Mouse (Mus musculus) spleen, adult 2 months (tissue): ENCODE results near the gene Ptpn20.

ENCODE experiments used
- CTCF ChIP-seq: fragments of 200-500 bp; IDR thresholded peaks from 2 replicates; pipeline ENCODE4 v1.5.1; 2011; ENCODE audit warnings: mild to moderate bottlenecking, inconsistent platforms; ENCODE audit not compliant: insufficient read depth, insufficient read length, insufficient replicate concordance; ENCODE audit errors: extremely low read depth
- POLR2A ChIP-seq: fragments of 200-500 bp; IDR thresholded peaks from 2 replicates; pipeline ENCODE4 v1.6.1; 2011; ENCODE audit warnings: low read depth, low read length, inconsistent platforms

GRCm38 (mm10) chr14:33625036-33625435 lies 36.0 kb downstream of the Ptpn20 start:
- no peak for TF ChIP-seq CTCF
- TF ChIP-seq POLR2A, result no peak
